Mouse (Mus musculus) kidney, embryonic 16.5 days (tissue): ENCODE measurements around the gene Sav1. TPM values are rescaled to one million over a fixed set of nuclear protein-coding genes. Genes with fewer than 3 reads are reported as not detected.

ENCODE experiments used
- ATAC-seq: fragments of 200-750 bp; cut with Nextera tagmentation; 2 replicates; pipeline ENCODE4 v1.8.0; 2017; ENCODE audit warnings: moderate TSS enrichment; ENCODE audit not compliant: low FRiP score, low TSS enrichment
- H3K27ac ChIP-seq: fragments of 300-500 bp; sonication (generic); 2 replicates; pipeline ENCODE4 v1.5.1; 2014; ENCODE audit warnings: low read length
- H3K27me3 ChIP-seq: fragments of 300-500 bp; sonication (generic); 2 replicates; pipeline ENCODE4 v1.6.1; 2014; ENCODE audit warnings: low read length, control low read depth, mixed read lengths; ENCODE audit not compliant: insufficient read depth
- H3K36me3 ChIP-seq: fragments of 300-500 bp; sonication (generic); 2 replicates; pipeline ENCODE4 v1.6.1; 2014; ENCODE audit warnings: low read length, control low read depth, mixed read lengths; ENCODE audit not compliant: insufficient read depth
- H3K4me1 ChIP-seq: fragments of 300-500 bp; sonication (generic); 2 replicates; pipeline ENCODE4 v1.6.1; 2014; ENCODE audit warnings: low read length, control low read depth, mixed read lengths; ENCODE audit not compliant: insufficient read depth
- H3K4me2 ChIP-seq: fragments of 300-500 bp; sonication (generic); replicated peaks from 2 replicates; pipeline ENCODE4 v1.6.1; 2014; ENCODE audit warnings: low read depth, low read length
- H3K4me3 ChIP-seq: fragments of 300-500 bp; sonication (generic); 2 replicates; pipeline ENCODE4 v1.5.1; 2014; ENCODE audit warnings: mild to moderate bottlenecking, low read length
- H3K9ac ChIP-seq: fragments of 300-500 bp; sonication (generic); replicated peaks from 2 replicates; pipeline ENCODE4 v1.6.1; 2014; ENCODE audit warnings: low read length
- H3K9me3 ChIP-seq: fragments of 300-500 bp; sonication (generic); 2 replicates; pipeline ENCODE4 v1.6.1; 2016; ENCODE audit warnings: low read length, control low read depth
- WGBS: fragments of 180-500 bp; shearing (Covaris S2); extraction: QIAGEN DNeasy Blood & Tissue Kit; methylation state at CpG from one replicate; pipeline ENCODE4 v1.1.7; 2014; 5-methylcytosine and 5-hydroxymethylcytosine counted together
- polyA plus RNA-seq: library from polyadenylated mRNA; unstranded; fragments of >200 nt; fragmentation: Nextera tagmentation; extraction: Ambion mirVana; gene quantifications from 2 replicates; pipeline ENCODE4 v1.2.1, GENCODE M21; 2015

The Sav1 gene
- polyA plus RNA-seq, 1 experiment from 2014 or later: 1.4 TPM

GRCm38 (mm10) chr12:69965644-69966043 lies 21.2 kb downstream of the Sav1 start:
- no peaks in the 10 kb centered on the region for H3K27me3 ChIP-seq
- no peak for ATAC-seq
- H3K9ac ChIP-seq: no peak overlapping the region
- H3K4me2 ChIP-seq: no peak overlapping the region
- no peaks in the 10 kb centered on the region for H3K9me3 ChIP-seq
- no peak overlapping the region for H3K4me3 ChIP-seq
- no peak overlapping the region for H3K27ac ChIP-seq
- H3K36me3 ChIP-seq: peaks cover 60% of the 10 kb centered on the region
- WGBS: 77% methylated on average over 3 of the region's 3 CpGs
- no peaks in the 10 kb centered on the region for H3K4me1 ChIP-seq

GRCm38 (mm10) chr12:69963141-69963540 lies 23.7 kb downstream of the Sav1 start:
- no peak overlapping the region for H3K27ac ChIP-seq
- H3K4me2 ChIP-seq: no peak overlapping the region
- WGBS: 84% methylated on average over 6 of the region's 6 CpGs
- H3K4me1 ChIP-seq: no peaks in the 10 kb centered on the region
- H3K27me3 ChIP-seq: no peaks in the 10 kb centered on the region
- H3K36me3 ChIP-seq: peaks cover 39% of the 10 kb centered on the region
- H3K4me3 ChIP-seq: no peak overlapping the region
- no peak overlapping the region for H3K9ac ChIP-seq
- ATAC-seq: no peak
- no peaks in the 10 kb centered on the region for H3K9me3 ChIP-seq

GRCm38 (mm10) chr12:69962468-69962867 lies 24.3 kb downstream of the Sav1 start:
- 69% methylated on average over 4 of the region's 4 CpGs for WGBS
- H3K36me3 ChIP-seq: peaks cover 34% of the 10 kb centered on the region
- ATAC-seq: no peak; the same call in 1 of the 2 replicates

GRCm38 (mm10) chr12:69957378-69957777 lies 29.4 kb downstream of the Sav1 start:
- ATAC-seq: no peak
- Histone ChIP-seq H3K9me3 (no peaks in the 10 kb centered on the region), H3K27me3 (no peaks in the 10 kb centered on the region), H3K36me3 (peaks cover 11% of the 10 kb centered on the region; the same call in 1 of the 2 replicates), H3K4me3 (no peak overlapping the region), H3K4me1 (no peaks in the 10 kb centered on the region), H3K9ac (no peak overlapping the region), H3K27ac (no peak overlapping the region), H3K4me2 (no peak overlapping the region)
- WGBS: 72% methylated on average over 2 of the region's 2 CpGs

More at GRCm38 (mm10) chr12:69962468-69962867, 24.3 kb downstream of the Sav1 start:
- Histone ChIP-seq H3K4me1 (no peaks in the 10 kb centered on the region), H3K9me3 (no peaks in the 10 kb centered on the region), H3K4me2 (no peak overlapping the region), H3K9ac (no peak overlapping the region), H3K27me3 (no peaks in the 10 kb centered on the region), H3K27ac (no peak overlapping the region), H3K4me3 (no peak overlapping the region)

- H3K9ac ChIP-seq: no peak overlapping the region
- no peak overlapping the region for H3K27ac ChIP-seq
- no peaks in the 10 kb centered on the region for H3K27me3 ChIP-seq
- H3K4me2 ChIP-seq: no peak overlapping the region
- H3K36me3 ChIP-seq: no peaks in the 10 kb centered on the region
- no peaks in the 10 kb centered on the region for H3K4me1 ChIP-seq
- no peaks in the 10 kb centered on the region for H3K9me3 ChIP-seq
- WGBS: 63% methylated on average over 3 of the region's 3 CpGs
- no peak for ATAC-seq
- H3K4me3 ChIP-seq: no peak overlapping the region
These were observed 39.3 kb downstream of the Sav1 start for GRCm38 (mm10) chr12:69947502-69947901.

GRCm38 (mm10) chr12:69945861-69946260 lies 40.9 kb downstream of the Sav1 start:
- no peaks in the 10 kb centered on the region for H3K4me1 ChIP-seq
- H3K27ac ChIP-seq: no peak overlapping the region
- ATAC-seq: no peak
- H3K9ac ChIP-seq: no peak overlapping the region
- no peaks in the 10 kb centered on the region for H3K27me3 ChIP-seq
- no peak overlapping the region for H3K4me3 ChIP-seq
- no peaks in the 10 kb centered on the region for H3K36me3 ChIP-seq
- no peak overlapping the region for H3K4me2 ChIP-seq
- WGBS: 95% methylated on average over 5 of the region's 5 CpGs
- H3K9me3 ChIP-seq: no peaks in the 10 kb centered on the region

GRCm38 (mm10) chr12:69941655-69942329 lies 45.0 kb downstream of the Sav1 start:
- WGBS: 64% methylated on average over 1 of the region's 1 CpGs
- ATAC-seq: no peak
- no peaks in the 10 kb centered on the region for H3K36me3 ChIP-seq

GRCm38 (mm10) chr12:69939291-69939690 lies 47.5 kb downstream of the Sav1 start:
- Histone ChIP-seq H3K27ac (no peak overlapping the region), H3K4me3 (no peak overlapping the region)
- WGBS: 59% methylated on average over 2 of the region's 2 CpGs

More at GRCm38 (mm10) chr12:69941655-69942329, 45.0 kb downstream of the Sav1 start:
- H3K9me3 ChIP-seq: no peaks in the 10 kb centered on the region
- no peak overlapping the region for H3K4me2 ChIP-seq
- H3K4me1 ChIP-seq: no peaks in the 10 kb centered on the region
- no peak overlapping the region for H3K27ac ChIP-seq
- H3K27me3 ChIP-seq: no peaks in the 10 kb centered on the region
- H3K4me3 ChIP-seq: no peak overlapping the region
- no peak overlapping the region for H3K9ac ChIP-seq

GRCm38 (mm10) chr12:69937731-69938130 lies 49.1 kb downstream of the Sav1 start:
- Histone ChIP-seq H3K9me3 (no peaks in the 10 kb centered on the region), H3K9ac (no peak overlapping the region), H3K4me1 (no peaks in the 10 kb centered on the region), H3K27me3 (no peaks in the 10 kb centered on the region), H3K4me2 (no peak overlapping the region), H3K36me3 (no peaks in the 10 kb centered on the region), H3K4me3 (no peak overlapping the region), H3K27ac (no peak overlapping the region)
- no peak for ATAC-seq
- 83% methylated on average over 5 of the region's 5 CpGs for WGBS

More at GRCm38 (mm10) chr12:69939291-69939690, 47.5 kb downstream of the Sav1 start:
- Histone ChIP-seq H3K9ac (no peak overlapping the region), H3K9me3 (no peaks in the 10 kb centered on the region), H3K27me3 (no peaks in the 10 kb centered on the region), H3K4me2 (no peak overlapping the region), H3K4me1 (no peaks in the 10 kb centered on the region), H3K36me3 (no peaks in the 10 kb centered on the region)
- ATAC-seq: no peak

GRCm38 (mm10) chr12:69926716-69927115 lies 60.1 kb downstream of the Sav1 start:
- no peaks in the 10 kb centered on the region for H3K36me3 ChIP-seq
- H3K4me3 ChIP-seq: no peak overlapping the region
- no peak overlapping the region for H3K4me2 ChIP-seq
- no peak overlapping the region for H3K27ac ChIP-seq
- H3K9me3 ChIP-seq: no peaks in the 10 kb centered on the region
- no peaks in the 10 kb centered on the region for H3K4me1 ChIP-seq
- no peaks in the 10 kb centered on the region for H3K27me3 ChIP-seq
- 59% methylated on average over 7 of the region's 7 CpGs for WGBS
- no peak for ATAC-seq
- H3K9ac ChIP-seq: no peak overlapping the region
